Mouse (Mus musculus) olfactory bulb, adult 2 months (tissue): ENCODE measurements around the gene Mical3.

ENCODE experiments used
- CTCF ChIP-seq: fragments of 200-500 bp; IDR thresholded peaks from 2 replicates; pipeline ENCODE4 v1.5.1; 2012; ENCODE audit warnings: low read depth, mild to moderate bottlenecking, low read length, moderate library complexity; ENCODE audit not compliant: insufficient read depth
- POLR2A ChIP-seq: fragments of 200-500 bp; IDR thresholded peaks from 2 replicates; pipeline ENCODE4 v1.6.1; 2012; ENCODE audit warnings: mild to moderate bottlenecking, low read depth, low read length, moderate library complexity; ENCODE audit not compliant: insufficient read depth

GRCm38 (mm10) chr6:121138338-121139040 lies 7.7 kb upstream of the Mical3 start:
- TF ChIP-seq CTCF (no peak), POLR2A (no peak)
